Mouse (Mus musculus): ENCODE results near the gene Rwdd4a.

Rwdd4a gene

DNA sequence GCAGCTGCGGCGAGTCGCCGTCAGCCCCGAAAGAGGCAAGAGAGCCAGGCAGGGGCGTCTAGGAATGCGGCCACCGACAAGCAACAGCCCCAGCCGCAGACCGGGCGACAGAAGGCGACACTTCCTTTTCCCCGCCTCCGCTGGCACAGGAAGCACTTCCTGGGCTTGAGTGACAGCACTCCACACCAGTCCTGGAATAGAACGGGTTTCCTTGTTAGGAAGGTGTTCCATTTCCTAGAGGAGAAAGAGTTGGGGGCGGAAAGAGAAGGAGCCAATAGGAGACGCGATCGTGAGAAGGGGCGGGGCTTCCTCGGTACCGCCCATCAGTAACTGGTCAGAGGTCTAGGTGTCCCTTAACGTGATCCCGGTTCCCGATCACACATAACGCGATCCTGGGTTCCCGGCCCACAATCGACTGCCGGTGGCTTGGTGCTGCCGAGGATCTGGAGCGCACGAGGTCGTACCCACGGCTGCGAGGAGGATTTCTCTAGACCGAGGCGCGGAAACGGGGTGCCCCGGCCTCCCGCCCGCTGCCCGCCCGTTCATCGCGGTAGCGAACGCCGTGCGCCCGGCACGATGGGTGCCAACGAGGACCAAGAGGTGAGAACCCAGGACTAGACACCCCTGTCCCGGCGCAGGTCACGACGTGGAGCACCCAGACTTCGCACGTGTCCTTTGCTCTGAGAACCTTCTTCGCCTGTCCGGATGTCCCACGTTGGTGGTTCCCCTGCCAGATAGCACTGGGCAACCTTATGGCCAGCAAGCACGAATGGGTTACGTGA, at the start of gene Rwdd4a, which contains the start of gene Trappc11:
Gene Rwdd4a, plus strand, starts transcription at position 321 of the 782 bp plus-strand sequence.
Gene Trappc11, minus strand, starts transcription at position 127 of the 782 bp plus-strand sequence.
- peak; percentile 99 for DNase-seq (ENCODE audit: low spot score)

DNA sequence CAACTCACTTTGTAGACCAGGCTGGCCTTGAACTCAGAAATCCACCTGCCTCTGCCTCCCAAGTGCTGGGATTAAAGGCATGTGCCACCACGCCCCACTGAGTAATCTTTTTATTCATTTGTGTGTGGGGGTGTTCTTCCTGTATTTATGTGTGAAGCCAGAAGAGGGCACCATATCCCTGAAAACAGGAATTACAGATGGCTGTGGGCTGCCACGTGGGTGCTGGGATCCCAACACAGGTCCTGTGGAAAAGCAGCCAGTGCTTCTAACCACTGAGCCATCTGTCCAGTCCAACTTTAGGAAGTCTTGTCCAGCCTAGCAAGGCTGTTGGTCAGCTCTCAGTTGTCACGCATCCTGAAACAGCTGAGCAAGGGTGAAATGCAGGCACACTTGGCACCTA, 46.2 kb upstream of the Rwdd4a start:
- no peak for DNase-seq (ENCODE audit: low spot score)

GRCm38 (mm10) chr8:47493106-47493505, 40.4 kb upstream of the Rwdd4a start:
- no peak for DNase-seq (ENCODE audit: low spot score)

GRCm38 (mm10) chr8:47494602-47495153, 38.8 kb upstream of the Rwdd4a start:
- no peak for DNase-seq (ENCODE audit: low spot score)

DNA sequence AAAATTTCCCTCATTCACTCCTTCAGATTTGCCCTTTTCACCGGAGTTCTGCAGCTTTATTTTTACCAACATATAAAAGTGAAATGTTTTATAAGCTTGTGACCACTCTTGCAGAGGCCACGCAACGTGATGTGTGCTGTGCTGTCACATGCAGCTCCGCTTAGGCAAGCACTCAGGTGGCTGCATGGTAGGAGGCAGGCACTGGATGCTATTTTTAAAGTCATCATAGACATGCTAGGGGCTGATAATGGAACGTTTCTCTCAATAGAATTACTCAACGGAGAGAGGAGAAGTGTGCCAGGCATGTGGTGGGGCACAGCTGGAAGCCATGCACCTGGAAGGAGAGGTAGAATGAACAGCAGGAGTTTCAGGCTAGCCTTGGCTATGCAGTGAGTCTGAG, 38.0 kb upstream of the Rwdd4a start:
- DNase-seq (ENCODE audit: low spot score), result no peak

DNA sequence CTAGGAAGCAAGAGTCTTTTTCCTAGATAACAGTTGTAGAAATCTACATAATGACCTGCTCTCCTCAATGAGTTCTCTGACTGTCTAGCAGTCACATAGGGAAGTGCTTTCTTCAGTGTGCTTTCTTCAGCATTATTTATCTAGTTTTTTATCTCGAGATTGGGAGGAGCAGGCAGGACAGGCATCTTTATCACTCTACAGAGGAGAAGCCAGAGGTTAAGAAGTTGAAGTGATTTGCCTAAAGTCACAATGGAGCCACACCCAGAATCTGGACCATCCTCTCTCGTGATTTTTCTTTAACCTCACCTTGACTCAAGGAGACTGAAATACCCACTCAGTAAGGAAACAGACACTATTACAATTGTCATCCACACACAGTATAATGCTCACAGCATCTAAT, 31.5 kb upstream of the Rwdd4a start:
- no peak for DNase-seq (ENCODE audit: low spot score)

- no peak for DNase-seq (ENCODE audit: low spot score)
Observed at GRCm38 (mm10) chr8:47502546-47502945, 30.9 kb upstream of the Rwdd4a start.

DNA sequence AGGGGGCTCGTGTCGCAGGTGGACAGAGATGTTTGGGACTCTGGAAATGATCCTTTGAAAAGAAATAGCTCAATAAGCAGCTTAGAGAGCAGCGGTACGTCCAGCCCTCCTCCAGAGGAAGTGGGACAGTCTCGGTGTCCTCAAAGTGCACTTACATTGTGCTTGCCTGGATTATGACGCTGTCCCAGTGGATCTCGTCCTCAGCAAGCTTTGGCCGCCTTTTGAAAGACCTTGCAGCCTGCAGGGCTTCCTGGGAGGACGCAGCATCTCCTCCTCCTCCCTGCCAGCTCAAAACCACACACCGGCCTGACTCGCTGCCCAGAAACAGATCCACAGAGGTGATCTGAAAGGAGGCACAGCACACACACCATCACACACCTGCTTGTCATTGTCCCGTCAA, 28.0 kb upstream of the Rwdd4a start:
- DNase-seq (ENCODE audit: low spot score), result no peak

DNA sequence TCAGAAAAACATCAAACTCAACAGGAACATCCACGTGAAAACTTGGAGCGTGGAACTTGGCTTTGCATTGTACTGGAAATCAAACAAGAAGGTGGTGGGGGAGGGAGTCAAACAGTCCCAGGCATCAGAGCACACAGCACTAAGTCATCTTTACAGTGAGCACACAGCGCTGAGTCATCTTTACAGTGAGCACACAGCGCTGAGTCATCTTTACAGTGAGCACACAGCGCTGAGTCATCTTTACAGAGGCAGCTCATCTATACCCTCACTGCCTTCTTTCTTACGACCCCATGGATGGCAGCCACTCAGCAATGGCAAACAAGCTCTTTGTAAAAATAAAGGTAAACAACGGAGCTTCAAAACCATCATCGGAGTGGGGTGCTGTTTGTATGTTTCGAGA, 22.5 kb upstream of the Rwdd4a start:
- no peak for DNase-seq (ENCODE audit: low spot score)

DNA sequence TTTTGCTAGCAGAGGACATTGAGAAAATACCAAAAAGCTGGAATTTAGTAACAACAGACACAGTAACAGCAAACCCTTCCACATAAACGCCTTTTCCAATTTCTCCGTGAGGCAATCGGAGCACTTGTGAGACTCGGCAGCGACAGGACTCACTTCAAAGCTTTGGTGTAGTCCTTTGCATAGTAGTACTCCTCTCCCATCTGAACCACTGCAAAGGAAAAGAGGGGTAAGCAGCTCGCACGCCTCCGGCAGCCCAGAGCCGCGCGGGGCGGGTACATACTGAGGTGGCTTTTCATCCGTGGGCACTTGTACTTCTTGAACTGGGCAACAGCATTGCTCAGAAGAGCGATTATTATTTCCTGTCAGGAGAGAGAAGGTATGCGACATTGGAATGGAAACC, 19.9 kb upstream of the Rwdd4a start:
- DNase-seq (ENCODE audit: low spot score), result no peak

- DNase-seq (ENCODE audit: low spot score), result no peak
Observed at GRCm38 (mm10) chr8:47528094-47528493, 5.4 kb upstream of the Rwdd4a start.

DNA sequence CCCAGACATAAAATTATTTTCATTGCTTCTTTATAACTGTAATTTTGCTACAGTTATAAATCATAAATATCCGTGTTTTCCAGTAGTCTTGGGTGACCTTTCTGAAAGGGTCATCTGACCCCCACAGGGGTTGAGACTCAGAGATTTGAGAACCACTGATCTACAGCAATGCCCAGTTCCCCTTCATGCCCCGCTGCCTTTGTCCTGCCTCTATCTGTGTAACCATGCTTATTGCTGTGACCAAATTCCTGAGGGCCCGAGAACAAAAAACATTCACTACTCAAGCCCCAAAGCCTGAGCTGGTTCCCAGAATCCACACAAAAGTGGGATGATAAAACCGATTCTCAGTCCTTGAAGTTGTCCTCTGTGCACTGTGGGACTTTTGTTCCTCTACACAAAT, 4.9 kb downstream of the Rwdd4a start:
- DNase-seq (ENCODE audit: low spot score), result no peak

DNA sequence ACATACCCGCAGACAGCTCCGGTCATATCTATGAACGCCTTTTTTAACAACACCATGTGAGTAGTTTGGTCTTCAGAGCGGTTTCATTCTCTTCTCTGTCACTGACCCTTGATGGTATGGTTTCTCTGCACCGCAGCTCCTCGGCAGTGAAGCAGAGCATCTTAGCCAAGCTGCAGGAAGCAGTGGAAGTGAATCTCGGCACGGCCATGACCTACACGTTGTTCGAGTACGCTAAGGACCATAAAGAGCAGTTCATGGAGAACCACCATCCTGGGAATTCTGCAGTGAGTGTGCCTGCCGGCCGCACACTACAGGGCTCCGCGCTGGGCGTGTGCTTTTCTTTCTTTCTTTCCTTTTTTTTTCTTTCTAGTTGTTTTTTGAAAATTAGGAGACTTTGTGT, 9.3 kb downstream of the Rwdd4a start:
- DNase-seq (ENCODE audit: low spot score), result no peak

DNA sequence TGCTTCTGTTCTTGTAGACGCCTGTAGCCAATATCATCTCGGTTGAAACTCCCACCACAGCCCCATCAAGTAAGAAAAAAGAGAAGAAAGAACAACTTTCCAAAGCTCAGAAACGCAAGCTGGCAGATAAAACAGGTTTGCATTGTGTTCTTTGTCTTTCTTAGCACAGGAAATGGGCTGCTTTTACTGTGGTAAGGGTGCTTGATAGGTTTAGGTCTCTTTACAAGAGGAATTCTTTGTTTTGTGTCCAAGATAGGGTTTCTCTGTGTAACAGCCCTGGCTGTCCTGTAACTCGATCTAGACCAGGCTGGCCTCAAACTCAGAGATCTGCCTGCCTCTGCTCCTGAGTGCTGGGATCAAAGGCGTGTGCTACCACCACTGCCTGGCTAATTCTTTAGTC, 10.6 kb downstream of the Rwdd4a start:
- DNase-seq (ENCODE audit: low spot score), result no peak

DNA sequence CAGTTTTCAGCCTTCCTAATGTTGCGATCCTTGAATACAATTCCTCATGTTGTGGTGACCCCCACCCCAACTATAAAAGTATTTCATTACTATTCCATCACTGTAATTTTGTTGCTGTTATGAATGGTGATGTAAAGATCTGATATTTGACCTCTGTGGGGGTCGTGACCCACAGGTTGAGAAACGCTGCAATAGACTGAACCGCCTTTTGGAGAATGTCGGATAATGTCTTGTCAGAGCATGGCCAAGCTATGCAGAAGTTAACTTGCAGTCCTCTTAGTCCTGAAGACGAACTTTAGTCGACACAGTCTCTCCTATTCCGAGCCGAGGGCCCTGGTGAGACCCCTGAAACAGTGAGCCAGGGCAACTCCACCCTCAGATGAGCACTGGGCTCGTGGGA, 13.6 kb downstream of the Rwdd4a start:
- DNase-seq (ENCODE audit: low spot score), result no peak

DNA sequence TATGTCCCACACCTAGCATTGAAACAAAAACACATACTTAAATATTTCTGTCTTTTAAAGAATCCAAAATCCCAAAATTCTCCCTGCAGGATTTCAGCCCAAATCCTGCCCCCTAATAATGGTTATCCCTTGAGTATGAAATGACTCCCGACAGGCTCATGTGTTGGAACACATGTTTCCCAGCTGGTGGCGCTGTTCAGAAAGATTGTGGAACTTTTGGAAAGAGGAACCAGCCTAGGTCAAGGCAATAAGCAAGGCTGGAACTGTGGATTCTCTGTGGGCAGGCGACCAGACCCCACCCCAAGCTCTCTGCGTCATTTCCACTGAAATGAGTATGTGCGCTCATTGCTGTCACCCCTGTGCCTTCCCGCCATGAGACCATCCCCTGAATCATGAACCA, 20.1 kb downstream of the Rwdd4a start:
- DNase-seq (ENCODE audit: low spot score), result peak; percentile 22

- DNase-seq (ENCODE audit: low spot score), result no peak
Observed at GRCm38 (mm10) chr8:47556446-47556845, 23.0 kb downstream of the Rwdd4a start.

GRCm38 (mm10) chr8:47558274-47558673, 24.8 kb downstream of the Rwdd4a start:
- no peak for DNase-seq (ENCODE audit: low spot score)

DNA sequence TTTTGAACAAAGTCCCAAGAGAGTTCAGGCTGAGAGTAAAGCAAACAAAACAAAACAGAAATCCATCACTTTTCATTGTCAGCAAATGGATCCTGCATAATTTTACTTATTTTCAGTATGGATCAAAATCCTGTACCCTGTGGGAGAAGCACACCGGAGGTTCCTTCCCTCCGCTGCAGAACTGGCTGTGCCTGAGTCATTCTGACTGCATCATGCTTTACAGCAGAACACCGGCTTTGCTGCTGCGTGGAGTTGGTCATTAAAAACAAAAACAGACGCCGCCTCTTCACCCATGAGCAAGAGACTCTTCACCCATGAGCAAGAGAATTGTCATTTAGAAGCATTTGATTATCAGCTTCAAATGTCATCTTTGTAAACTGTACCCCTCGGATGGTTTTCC, 27.3 kb downstream of the Rwdd4a start:
- DNase-seq (ENCODE audit: low spot score), result no peak

GRCm38 (mm10) chr8:47566551-47566950, 33.1 kb downstream of the Rwdd4a start:
- DNase-seq (ENCODE audit: low spot score), result no peak

DNA sequence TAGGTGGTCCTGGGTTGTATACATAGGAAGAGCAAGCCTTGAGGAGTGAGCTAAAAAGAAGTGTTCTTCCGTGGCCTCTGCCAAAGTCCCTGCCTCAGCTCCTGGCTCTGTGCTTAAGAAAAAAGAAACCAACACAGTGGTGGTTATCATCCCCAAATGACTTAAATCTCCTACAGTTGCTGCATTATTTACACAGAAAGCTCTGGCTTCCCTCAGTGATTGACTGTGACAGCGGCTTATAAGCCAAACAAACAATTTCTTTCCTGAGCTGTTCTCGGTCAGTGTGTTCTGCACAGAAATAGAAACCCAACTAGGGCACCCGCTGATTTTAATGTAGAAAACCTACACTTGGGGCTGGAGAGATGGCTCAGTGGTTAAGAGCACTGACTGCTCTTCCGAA, 34.6 kb downstream of the Rwdd4a start:
- no peak for DNase-seq (ENCODE audit: low spot score)

DNA sequence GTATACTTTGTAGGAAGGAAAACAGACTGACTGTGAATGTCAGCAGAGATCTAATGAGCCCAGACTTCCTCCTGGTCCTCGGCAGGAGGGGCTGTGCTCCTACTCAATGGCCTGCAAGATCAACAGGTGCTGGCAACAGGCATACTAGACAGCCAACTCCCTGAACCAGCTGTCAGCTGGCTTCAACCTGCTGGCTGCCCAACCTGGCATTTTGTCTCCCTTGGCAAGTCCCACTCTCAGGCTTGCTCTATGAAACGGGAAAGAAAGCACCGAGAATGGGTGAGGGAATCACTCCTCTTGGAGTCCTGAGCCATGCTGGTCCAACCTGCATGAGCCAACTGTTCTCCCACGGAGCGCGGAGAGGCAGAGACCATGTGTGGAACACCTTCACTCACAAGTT, 36.7 kb downstream of the Rwdd4a start:
- no peak for DNase-seq (ENCODE audit: low spot score)

DNA sequence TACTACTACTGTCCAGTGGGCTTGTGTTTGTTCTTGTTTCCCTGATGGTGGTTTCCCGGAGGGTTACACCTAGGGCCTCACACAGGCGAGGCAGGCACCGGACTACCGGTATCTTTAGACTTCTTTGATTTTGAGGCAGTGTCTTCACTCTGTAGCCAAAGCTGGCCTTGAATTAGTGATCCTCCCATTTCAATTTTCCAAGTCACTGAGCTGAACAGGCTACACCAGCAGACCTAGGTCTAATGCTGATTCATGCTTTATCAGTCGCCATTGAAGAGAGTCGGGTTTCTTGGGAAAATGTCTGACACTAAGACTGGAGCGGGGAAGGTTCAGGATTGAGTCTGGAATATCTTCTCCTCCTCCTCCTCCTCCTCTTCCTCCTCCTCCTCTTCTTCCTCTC, 40.0 kb downstream of the Rwdd4a start:
- no peak for DNase-seq (ENCODE audit: low spot score)

- no peak for DNase-seq (ENCODE audit: low spot score)
Observed at GRCm38 (mm10) chr8:47581454-47581853, 48.0 kb downstream of the Rwdd4a start.
